Mouse (Mus musculus) brain, adult 10 weeks (tissue): ENCODE results near the gene Olfr775. TPM values are rescaled to one million over a fixed set of nuclear protein-coding genes. Genes with fewer than 3 reads are reported as not detected.

Source experiments
- polyA plus RNA-seq: library from polyadenylated mRNA; stranded (reverse); fragments of 350-450 nt; fragmentation: Illumina TruSeq; extraction: RNeasy Lipid Tissue Mini Kit (QIAGEN cat#74804); gene quantifications from one replicate; pipeline ENCODE4 v1.2.3, GENCODE M21; 2015; ENCODE audit warnings: low read depth, low replicate concordance

Gene Olfr775
- polyA plus RNA-seq, result not detected

DNA sequence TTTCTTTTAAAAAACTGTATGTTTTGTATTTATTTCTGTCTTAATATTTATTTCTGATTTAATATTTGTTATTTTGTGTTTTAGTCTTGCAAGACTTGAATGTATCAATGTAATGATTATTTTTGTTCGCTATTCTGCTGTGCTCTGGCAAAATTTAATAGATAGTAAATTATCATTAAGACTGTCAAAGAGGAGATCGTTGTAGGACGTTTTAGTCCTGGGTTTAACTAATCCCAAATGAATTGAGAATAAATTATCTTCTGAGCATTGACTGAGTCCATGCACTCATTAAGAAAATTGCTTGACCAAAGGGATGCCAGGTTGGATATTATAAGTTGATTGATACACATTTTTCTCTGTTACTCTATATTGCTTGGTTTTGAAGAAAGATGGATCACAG, at the start of gene Olfr775:
TSS of gene Olfr775 (plus strand) at position 301 of the 400 bp plus-strand sequence.

GRCm38 (mm10) chr10:129235904-129236303, 12.3 kb upstream of the Olfr775 start, which contains the start of gene Olfr774:
Gene Olfr774, plus strand, starts transcription at chr10:129236204.

GRCm38 (mm10) chr10:129258827-129259226, 10.6 kb downstream of the Olfr775 start, which contains the start of gene Olfr776:
Gene Olfr776, plus strand, starts transcription at chr10:129259127.

GRCm38 (mm10) chr10:129271081-129271535, 22.9 kb downstream of the Olfr775 start, which contains the start of gene Olfr777:
Gene Olfr777, minus strand, starts transcription at chr10:129271485.

Other genes starting within 250 kb of the Olfr775 start
- gene Olfr763, start 237.6 kb upstream of the Olfr775 start, polyA plus RNA-seq, result not detected
- gene Olfr764-ps1, start 208.5 kb upstream of the Olfr775 start, polyA plus RNA-seq, result not detected
- gene Olfr765, start 198.4 kb upstream of the Olfr775 start, polyA plus RNA-seq, result not detected
- not detected for gene Olfr766-ps1, start 179.4 kb upstream of the Olfr775 start, polyA plus RNA-seq
- gene Olfr767, start 165.5 kb upstream of the Olfr775 start, polyA plus RNA-seq, result not detected
- gene Olfr768, start 149.0 kb upstream of the Olfr775 start, polyA plus RNA-seq, result not detected
- gene Olfr769, start 130.6 kb upstream of the Olfr775 start, polyA plus RNA-seq, result not detected
- gene Olfr770, start 109.4 kb upstream of the Olfr775 start, polyA plus RNA-seq, result not detected
- not detected for gene Olfr771, start 83.7 kb upstream of the Olfr775 start, polyA plus RNA-seq
- not detected for gene Olfr772, start 70.5 kb upstream of the Olfr775 start, polyA plus RNA-seq
- not detected for gene Olfr773, start 61.0 kb upstream of the Olfr775 start, polyA plus RNA-seq
- gene Olfr774, start 12.2 kb upstream of the Olfr775 start, polyA plus RNA-seq, result not detected
- gene Olfr776, start 10.7 kb downstream of the Olfr775 start, polyA plus RNA-seq, result not detected
- gene Olfr777, start 23.1 kb downstream of the Olfr775 start, polyA plus RNA-seq, result not detected
- not detected for gene Olfr780, start 69.7 kb downstream of the Olfr775 start, polyA plus RNA-seq
- not detected for gene Olfr781, start 80.4 kb downstream of the Olfr775 start, polyA plus RNA-seq
- not detected for gene Olfr782, start 100.4 kb downstream of the Olfr775 start, polyA plus RNA-seq
- not detected for gene Olfr784, start 135.7 kb downstream of the Olfr775 start, polyA plus RNA-seq
- not detected for gene Olfr785, start 157.0 kb downstream of the Olfr775 start, polyA plus RNA-seq
- not detected for gene Olfr786, start 178.9 kb downstream of the Olfr775 start, polyA plus RNA-seq
- not detected for gene Olfr787, start 213.4 kb downstream of the Olfr775 start, polyA plus RNA-seq
- gene Olfr788, start 222.6 kb downstream of the Olfr775 start, polyA plus RNA-seq, result not detected
- not detected for gene Olfr789, start 236.3 kb downstream of the Olfr775 start, polyA plus RNA-seq